In genomic region chr2:120970559-120971080, GRCm38 (mm10) we compare ENCODE assay signal across 8 mouse cellular contexts. TPM values are rescaled to one million over a fixed set of nuclear protein-coding genes. Genes with fewer than 3 reads are reported as not detected.
DNase-seq lines count a peak whose midpoint lies in the region; ATAC-seq and TF ChIP-seq lines count a peak whose summit lies in the region.

TSS of gene Ubr1 (minus strand) at chr2:120970715.

- peak; percentile 91; the same call in 1 of the 2 replicates for ATAC-seq in cerebellum, adult (ENCODE audit: insufficient number of reproducible peaks, low FRiP score, low TSS enrichment)
- peak; percentile 91 for ATAC-seq in forebrain, embryonic 14.5 days
- peak; percentile 88 for ATAC-seq in liver, embryonic 16.5 days (ENCODE audit: low read depth)
- peak; percentile 90 for ATAC-seq in neural tube, embryonic 12.5 days (ENCODE audit: low FRiP score, low read depth)
- ATAC-seq in stomach, postnatal 0 days (ENCODE audit: low FRiP score, low TSS enrichment), result peak; percentile 83

- peak; percentile 17; the same call in 1 of the 2 replicates for TF ChIP-seq CTCF in stomach, postnatal 0 days (IDR thresholded peaks at IDR 0.05; ENCODE audit: low read depth)

- no peak for TF ChIP-seq EP300 in stomach, postnatal 0 days (optimal IDR thresholded peaks at IDR 0.05)

- peak; percentile 92 for DNase-seq in ES-CJ7 (ENCODE audit: low read depth, low spot score)
- DNase-seq in forebrain, embryonic 14.5 days (ENCODE audit: low spot score), result peak; percentile 94
- DNase-seq in heart, postnatal 10 days, result peak; percentile 91 to 92
- peak; percentile 88 to 94 for DNase-seq in kidney, postnatal 4 days
- peak; percentile 88 for DNase-seq in stomach, postnatal 0 days (ENCODE audit: low spot score)

- peak within 1 kb of the TSS; percentile 89 for H3K9ac ChIP-seq in forebrain, embryonic 14.5 days (ENCODE audit: low read length)
- H3K9ac ChIP-seq in liver, embryonic 16.5 days (ENCODE audit: low read depth, low read length), result peak within 1 kb of the TSS; percentile 96
- peak within 1 kb of the TSS; percentile 77 for H3K9ac ChIP-seq in neural tube, embryonic 12.5 days
- H3K9ac ChIP-seq in stomach, postnatal 0 days (ENCODE audit: low read length), result peak within 1 kb of the TSS; percentile 69

- H3K4me2 ChIP-seq in forebrain, embryonic 14.5 days (ENCODE audit: low read length), result peak within 1 kb of the TSS; percentile 81
- peak within 1 kb of the TSS; percentile 70 for H3K4me2 ChIP-seq in liver, embryonic 16.5 days (ENCODE audit: low read depth, low read length)
- peak within 1 kb of the TSS; percentile 85 for H3K4me2 ChIP-seq in neural tube, embryonic 12.5 days (replicated peaks)
- H3K4me2 ChIP-seq in stomach, postnatal 0 days (replicated peaks; ENCODE audit: low read depth), result peak within 1 kb of the TSS; percentile 64

- no peaks in the 10 kb centered on the region for H3K9me3 ChIP-seq in forebrain, embryonic 14.5 days (replicated peaks; ENCODE audit: control insufficient read depth, low read length)
- H3K9me3 ChIP-seq in liver, embryonic 16.5 days (replicated peaks; ENCODE audit: control insufficient read depth, low read length), result no peaks in the 10 kb centered on the region
- no peaks in the 10 kb centered on the region for H3K9me3 ChIP-seq in neural tube, embryonic 12.5 days
- no peaks in the 10 kb centered on the region for H3K9me3 ChIP-seq in stomach, postnatal 0 days (ENCODE audit: control insufficient read depth, low read length)

- under 1% methylated on average over 39 of the region's 39 CpGs for WGBS in forebrain, embryonic 14.5 days
- WGBS in liver, embryonic 16.5 days (ENCODE audit: insufficient replicate concordance), result under 1% methylated on average over 39 of the region's 39 CpGs
- WGBS in neural tube, embryonic 12.5 days, result under 1% methylated on average over 39 of the region's 39 CpGs
- whole genome bisulfite sequencing in stomach, postnatal 0 days, result under 1% methylated on average over 39 of the region's 39 CpGs

- no peaks in the 10 kb centered on the region for H3K27me3 ChIP-seq in forebrain, embryonic 14.5 days (replicated peaks; ENCODE audit: control insufficient read depth, insufficient read depth, low read length)
- H3K27me3 ChIP-seq in liver, embryonic 16.5 days (ENCODE audit: control insufficient read depth, insufficient read depth, low read depth, low read length), result no peaks in the 10 kb centered on the region
- no peaks in the 10 kb centered on the region for H3K27me3 ChIP-seq in neural tube, embryonic 12.5 days (replicated peaks)
- no peaks in the 10 kb centered on the region for H3K27me3 ChIP-seq in stomach, postnatal 0 days (ENCODE audit: control insufficient read depth, insufficient read depth, low read length)

- intact Hi-C loops in heart, postnatal 10 days (cut with DNase I), result loop anchor here (5.0 kb wide), 1 partner anchor 37 kb away; the partner anchor contains the start of gene Ccndbp1

- peaks cover 9% of the 10 kb centered on the region for H3K4me1 ChIP-seq in forebrain, embryonic 14.5 days (ENCODE audit: control insufficient read depth, insufficient read depth, low read length)
- peaks cover 23% of the 10 kb centered on the region for H3K4me1 ChIP-seq in liver, embryonic 16.5 days (ENCODE audit: control insufficient read depth, low read depth, low read length)
- H3K4me1 ChIP-seq in neural tube, embryonic 12.5 days, result peaks cover 9% of the 10 kb centered on the region
- H3K4me1 ChIP-seq in stomach, postnatal 0 days (replicated peaks; ENCODE audit: control insufficient read depth, insufficient read depth), result no peaks in the 10 kb centered on the region

- peaks cover 5% of the 10 kb centered on the region for H3K36me3 ChIP-seq in forebrain, embryonic 14.5 days (ENCODE audit: control insufficient read depth, insufficient read depth, low read length)
- H3K36me3 ChIP-seq in liver, embryonic 16.5 days (ENCODE audit: control insufficient read depth, insufficient read depth), result no peaks in the 10 kb centered on the region
- no peaks in the 10 kb centered on the region for H3K36me3 ChIP-seq in neural tube, embryonic 12.5 days
- no peaks in the 10 kb centered on the region for H3K36me3 ChIP-seq in stomach, postnatal 0 days (ENCODE audit: control insufficient read depth, insufficient read depth, low read length)

- peak within 1 kb of the TSS; percentile 83 for H3K27ac ChIP-seq in forebrain, embryonic 14.5 days (ENCODE audit: low read depth, low read length)
- H3K27ac ChIP-seq in liver, embryonic 16.5 days (ENCODE audit: low read length), result peak within 1 kb of the TSS; percentile 91
- peak within 1 kb of the TSS; percentile 57; the same call in 1 of the 2 replicates for H3K27ac ChIP-seq in neural tube, embryonic 12.5 days
- H3K27ac ChIP-seq in stomach, postnatal 0 days (replicated peaks), result peak within 1 kb of the TSS; percentile 80

- H3K4me3 ChIP-seq in forebrain, embryonic 14.5 days (ENCODE audit: low read depth, low read length), result peak within 1 kb of the TSS; percentile 71
- peak within 1 kb of the TSS; percentile 95 for H3K4me3 ChIP-seq in liver, embryonic 16.5 days (ENCODE audit: low read depth, low read length)
- peak within 1 kb of the TSS; percentile 78 for H3K4me3 ChIP-seq in neural tube, embryonic 12.5 days
- peak within 1 kb of the TSS; percentile 68 for H3K4me3 ChIP-seq in stomach, postnatal 0 days (ENCODE audit: low read depth, low read length)

RNA-seq across cellular contexts. Expression of gene Ubr1, which starts in this region (rescaled TPM):
- polyA plus RNA-seq in forebrain, embryonic 14.5 days (2014; fragmentation: Nextera tagmentation; extraction: Ambion mirVana), result 23.8 and 32.8 TPM in 2 replicates
- total RNA-seq in heart, postnatal 10 days (2021), result 10 to 100 TPM; 25.9 to 31.9 TPM
- 10.8 and 11.1 TPM in 2 replicates for polyA plus RNA-seq in liver, embryonic 16.5 days (2015; fragmentation: Nextera tagmentation; extraction: Ambion mirVana)
- 27.7 and 31.2 TPM in 2 replicates for polyA plus RNA-seq in neural tube, embryonic 12.5 days (2016; fragmentation: Nextera tagmentation; extraction: Ambion mirVana)
- 8.5 and 8.9 TPM in 2 replicates for polyA plus RNA-seq in stomach, postnatal 0 days (2015; fragmentation: Nextera tagmentation; extraction: Ambion mirVana)

Comparison
In these comparisons a context has a peak if more than half of its experiments do, and no peak if none do; other contexts are left out.
1. Peak in every context shown above with its lines: DNase-seq, ATAC-seq, H3K4me3 ChIP-seq and H3K27ac ChIP-seq.